Mouse (Mus musculus): ENCODE data around the gene Cyb5b.
A peak's percentile ranks its signal among the peaks of the same experiment; 100 is the strongest.
"Not testable (repeated sequence)": the region's sequence is repeated elsewhere in the genome, so short reads cannot be mapped to it uniquely, and the experiment has no call there.

Gene Cyb5b

DNA sequence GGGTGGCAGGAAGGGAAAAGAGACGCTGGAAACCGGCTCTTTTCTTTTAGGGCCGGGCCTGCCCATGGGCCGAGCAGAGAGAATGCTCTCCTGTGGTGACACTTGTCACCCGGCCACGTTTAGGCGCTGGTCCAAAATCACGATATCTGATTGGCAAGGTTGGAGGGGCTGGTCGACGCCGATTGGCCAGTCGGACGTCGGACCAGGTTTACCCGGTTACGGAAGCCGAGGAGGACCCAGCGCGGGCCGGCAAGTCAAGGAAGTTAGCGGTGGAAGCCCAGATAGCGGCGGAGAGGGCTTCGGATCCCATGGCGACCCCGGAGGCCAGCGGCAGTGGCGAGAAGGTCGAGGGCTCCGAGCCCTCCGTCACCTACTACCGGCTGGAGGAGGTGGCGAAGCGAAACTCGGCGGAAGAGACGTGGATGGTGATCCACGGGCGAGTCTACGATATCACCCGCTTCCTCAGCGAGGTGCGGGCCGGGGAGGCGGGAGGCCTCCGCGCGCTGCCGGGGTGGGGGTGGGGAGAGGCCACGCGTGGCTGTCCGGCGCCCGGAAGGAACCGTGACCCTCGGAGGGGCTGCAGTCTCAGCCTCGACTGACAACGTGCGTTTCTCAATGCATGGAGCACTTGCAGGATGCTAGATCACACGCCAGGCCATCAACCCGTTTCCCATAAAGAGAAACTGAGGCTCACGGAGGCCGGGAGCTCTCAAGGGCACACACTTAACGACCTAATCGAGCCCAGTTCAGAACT is at the start of gene Cyb5b:
Gene Cyb5b, plus strand, starts transcription at position 237 of the 754 bp plus-strand sequence.
- peak; percentile 94 to 97 for DNase-seq

DNA sequence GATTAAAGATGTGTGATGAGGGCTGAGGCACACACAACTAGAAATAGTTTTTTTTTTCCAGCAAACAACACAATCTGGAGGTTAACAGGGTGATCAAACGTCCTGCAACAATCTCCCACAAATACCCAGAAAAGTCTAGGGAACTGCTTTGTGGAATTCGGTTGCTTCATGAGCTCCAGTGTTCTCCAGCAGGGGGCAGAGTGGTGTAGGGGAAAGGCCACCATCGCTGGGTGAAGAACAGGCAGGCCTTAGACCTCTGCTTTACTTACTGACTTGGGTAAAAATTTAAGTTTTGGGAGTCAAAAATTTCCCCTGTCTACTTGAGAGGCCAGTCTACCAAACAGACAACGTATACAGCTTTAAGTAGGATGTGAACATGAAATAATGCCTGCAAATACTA is 45.9 kb upstream of the Cyb5b start:
- peak; percentile 89 to 90 for DNase-seq

DNA sequence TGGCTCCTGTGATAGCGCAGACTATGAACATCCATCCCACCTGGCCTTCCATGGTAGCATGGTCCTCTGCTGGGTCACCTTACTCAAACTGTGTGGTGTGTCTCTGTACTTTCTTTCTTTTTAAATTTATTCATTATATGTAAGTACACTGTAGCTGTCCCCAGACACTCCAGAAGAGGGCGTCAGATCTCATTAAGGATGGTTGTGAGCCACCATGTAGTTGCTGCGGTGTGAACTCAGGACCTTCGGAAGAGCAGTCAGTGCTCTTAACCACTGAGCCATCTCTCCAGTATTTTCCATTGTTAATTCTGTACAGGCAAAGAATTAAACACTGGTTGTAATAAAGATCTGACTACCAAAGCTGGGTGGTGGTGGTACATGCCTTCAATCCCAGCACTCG is 42.4 kb upstream of the Cyb5b start:
- DNase-seq, result not testable (repeated sequence)

DNA sequence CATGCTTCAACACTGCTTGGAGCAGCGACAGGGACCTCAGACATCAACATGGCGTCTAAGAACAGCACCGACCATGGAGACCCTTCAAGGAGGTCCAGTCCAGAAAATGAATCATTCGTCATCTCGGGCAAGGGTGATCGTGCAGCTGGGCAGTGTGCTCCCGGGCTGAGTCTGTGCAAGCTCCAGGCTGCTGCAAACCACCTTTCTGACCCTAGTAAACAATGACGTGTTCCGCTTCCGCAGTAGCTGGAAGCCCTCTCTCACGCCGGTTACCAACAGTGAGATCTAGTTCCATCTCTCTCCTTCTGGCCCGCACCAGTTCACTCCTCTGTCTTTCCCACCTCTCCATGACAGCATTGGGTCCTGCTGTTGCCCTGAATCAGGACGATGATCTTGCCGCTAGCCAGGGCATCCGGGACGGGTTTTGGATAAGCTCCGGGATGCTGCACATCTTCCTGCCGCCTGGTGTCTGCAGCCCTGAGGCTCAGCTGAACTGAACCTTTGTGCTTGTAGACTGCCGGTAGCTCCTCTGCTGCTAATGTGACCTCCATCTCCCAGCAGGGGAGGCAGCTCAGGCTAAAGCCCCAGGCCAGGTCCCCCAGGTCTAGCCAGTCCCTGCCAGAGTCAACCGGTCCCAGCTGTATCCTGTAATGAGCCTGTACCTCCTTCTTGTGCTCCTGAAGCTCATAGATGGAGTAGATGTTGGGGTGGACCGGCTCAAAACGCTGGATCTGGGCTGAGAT is 41.3 kb upstream of the Cyb5b start:
- peak in 1 of 2 experiments; percentile 11 for DNase-seq

DNA sequence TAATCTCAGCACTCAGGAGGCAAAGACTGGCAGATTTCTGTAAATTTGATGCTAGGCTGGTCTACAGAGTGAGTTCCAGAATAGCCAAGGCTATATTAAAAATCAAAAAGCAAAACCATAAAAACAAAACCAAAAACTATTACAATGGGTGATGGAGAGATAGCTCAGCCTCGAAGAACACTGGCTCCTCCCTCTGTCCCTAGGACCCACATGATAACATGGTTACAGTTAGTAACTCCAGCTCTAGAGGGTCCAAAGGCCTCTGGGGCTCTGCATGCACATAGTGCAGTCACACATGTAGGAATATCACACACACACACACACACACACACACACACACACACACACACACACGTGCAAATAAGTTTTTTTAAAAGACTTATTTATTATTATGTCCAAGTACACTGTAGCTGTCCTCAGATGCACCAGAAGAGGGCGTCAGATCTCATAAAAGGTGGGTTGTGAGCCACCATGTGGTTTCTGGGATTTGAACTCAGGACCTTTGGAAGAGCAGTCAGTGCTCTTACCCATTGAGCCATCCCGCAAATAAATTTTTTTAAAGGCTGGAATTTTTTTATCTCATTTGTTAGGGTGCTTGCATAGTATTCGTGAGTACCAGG is 40.5 kb upstream of the Cyb5b start:
- no peak for DNase-seq

DNA sequence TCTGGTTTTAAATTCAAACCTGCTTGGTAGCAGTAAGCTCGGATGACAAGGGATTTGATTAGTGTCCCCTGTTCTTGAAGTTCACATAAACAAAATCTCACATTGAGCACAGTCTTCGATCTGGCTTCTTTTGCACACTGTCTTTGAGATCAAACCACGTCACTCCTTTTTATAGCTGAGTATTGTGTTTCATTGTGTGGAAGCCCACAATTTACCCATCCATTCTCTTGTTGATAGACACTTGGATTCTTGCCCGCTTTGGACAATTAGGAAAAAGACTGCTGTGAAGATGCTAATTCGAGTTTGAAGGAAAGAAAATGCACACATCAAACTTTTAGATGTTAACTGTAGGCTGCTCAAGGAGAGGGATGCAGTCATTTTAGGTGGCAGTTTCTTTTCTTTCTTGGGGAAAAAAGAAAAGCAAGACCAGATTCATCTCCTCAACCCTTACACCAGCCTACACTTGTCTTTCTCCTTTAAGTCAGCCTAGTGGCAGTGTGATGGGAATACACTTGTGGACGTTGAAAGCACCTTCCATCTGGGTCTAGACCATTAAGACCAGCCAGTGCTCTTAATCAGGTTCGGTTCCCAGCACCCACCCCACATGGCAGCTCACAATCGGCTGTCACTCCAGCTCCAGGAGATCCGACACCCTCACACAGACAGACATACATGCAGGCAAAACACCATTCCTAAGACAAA is 39.7 kb upstream of the Cyb5b start:
- no peak for DNase-seq

DNA sequence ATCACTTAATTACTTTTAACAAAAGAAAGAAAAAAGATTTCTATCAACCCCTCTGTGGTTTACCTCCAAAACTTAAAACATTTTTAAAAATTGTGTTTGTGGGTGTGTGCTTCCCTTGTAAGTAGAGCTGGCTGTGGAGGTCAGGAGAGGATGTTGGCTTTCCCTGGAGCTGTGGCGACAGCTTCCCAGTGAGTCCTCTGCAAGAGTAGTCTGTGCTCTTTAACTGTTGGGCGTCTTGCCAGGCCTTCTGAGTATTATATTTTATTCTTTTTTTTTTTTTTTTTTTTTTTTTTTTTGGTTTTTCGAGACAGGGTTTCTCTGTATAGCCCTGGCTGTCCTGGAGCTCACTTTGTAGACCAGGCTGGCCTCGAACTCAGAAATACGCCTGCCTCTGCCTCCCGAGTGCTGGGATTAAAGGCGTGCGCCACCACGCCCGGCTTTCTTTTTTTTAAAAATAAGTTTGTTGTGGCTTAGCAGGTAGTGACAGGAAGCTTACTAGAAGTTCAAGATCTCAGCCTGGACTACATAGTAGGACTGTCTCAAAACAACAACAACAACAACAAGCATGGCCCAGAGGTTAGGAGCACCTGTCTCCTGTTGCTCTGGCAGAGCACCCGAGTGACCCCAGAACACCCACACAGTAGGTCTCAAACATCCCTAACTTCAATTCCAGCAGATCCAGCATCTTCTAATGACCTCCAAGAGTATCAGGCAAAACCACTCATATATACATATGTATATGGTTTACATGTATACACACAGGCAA is 38.9 kb upstream of the Cyb5b start:
- DNase-seq, result peak; percentile 54 to 65

DNA sequence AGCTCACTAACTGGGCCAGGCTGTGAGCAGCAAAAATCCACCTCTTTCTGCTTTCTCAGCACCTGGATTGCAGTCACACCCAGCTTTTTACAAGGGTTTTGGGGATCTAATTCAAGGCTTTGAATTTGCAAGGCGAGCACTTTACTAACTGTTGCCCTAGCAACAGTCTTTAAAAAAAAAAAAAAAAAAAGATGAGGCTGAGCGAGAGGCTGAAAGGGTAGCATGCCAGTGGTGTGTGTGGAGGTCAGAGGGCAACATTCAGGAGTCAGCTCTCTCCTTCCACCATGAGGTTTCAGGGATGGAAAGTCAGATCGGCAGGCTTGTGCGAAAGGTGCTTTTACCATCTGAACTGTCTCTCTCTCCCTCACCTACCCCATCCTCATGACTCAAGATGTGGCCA is 37.2 kb upstream of the Cyb5b start:
- no peak for DNase-seq

DNA sequence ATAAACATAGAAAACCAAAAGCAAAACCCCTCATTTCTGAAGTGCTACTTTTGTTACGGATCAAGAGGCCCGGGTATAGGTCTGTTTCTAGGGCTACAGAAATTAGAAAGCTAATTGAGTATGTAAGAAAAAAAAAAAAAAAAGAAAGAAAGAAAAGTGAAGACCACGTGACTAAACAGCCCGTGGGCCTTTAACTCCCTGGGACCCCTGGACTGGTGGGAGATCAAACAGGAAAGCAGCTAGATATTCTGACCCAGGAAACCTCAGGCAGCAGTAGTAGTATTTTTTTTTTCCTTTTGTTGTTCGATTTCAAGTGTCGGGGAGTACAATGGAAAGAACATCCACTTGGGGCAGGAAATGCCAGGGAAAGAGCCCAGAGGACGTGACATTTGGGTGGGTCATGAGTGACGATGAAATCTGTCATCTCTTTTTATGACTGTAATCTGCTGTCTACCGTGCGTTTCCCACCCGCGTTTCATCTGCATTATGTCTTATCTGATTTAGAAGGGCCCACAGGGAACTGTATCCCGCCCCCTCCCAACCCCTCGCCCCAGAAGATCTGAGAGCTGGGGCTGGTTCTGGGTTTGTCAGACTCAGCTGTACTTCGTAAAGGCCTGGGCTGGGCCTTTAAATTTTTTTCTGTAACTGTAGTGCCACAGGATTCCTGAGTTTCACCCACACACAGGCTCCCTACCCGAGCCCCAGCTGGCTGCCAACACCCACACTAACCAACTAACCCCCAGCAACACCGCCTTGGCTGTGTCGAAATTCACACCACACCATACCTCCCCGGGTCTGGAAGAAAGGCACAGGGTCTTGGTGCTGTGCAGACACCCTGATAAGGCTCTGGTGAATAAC is 36.1 kb upstream of the Cyb5b start:
- peak; percentile 31 to 54 for DNase-seq

DNA sequence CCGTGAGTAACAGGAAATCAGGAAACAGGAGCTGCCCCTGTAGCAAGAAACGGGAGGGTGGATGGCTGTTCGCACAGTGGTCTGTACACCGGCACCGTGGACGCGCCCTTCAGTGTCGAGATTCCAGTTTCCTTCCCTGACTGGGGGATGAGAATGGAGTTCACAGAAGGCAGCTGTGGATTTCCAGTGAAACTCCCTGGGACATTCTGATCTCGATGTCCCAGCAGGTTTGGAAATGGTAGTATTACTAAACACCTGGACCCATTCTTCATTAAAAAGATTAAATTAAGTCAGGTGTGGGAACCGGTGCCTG is 35.5 kb upstream of the Cyb5b start:
- DNase-seq, result peak; percentile 27 to 46

DNA sequence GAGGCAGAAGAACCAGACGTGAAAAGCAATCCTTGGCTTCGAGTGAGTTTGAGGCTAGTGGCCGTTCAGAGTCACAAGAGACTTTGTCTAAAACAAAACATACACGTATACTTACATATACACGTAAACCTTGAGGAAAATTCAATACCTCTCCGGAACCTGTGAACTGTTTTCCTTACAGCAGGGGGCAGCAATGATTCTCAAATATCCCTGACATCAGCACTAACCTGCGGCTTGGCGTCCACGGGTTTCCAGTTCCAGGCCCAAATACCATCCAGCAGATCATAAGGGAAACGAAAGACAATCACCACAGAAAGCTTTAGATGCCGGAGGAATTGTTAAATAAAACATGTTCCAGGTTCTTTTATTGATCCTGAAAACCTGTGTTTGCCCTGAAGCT is 34.4 kb upstream of the Cyb5b start:
- DNase-seq, result peak; percentile 84 to 90

DNA sequence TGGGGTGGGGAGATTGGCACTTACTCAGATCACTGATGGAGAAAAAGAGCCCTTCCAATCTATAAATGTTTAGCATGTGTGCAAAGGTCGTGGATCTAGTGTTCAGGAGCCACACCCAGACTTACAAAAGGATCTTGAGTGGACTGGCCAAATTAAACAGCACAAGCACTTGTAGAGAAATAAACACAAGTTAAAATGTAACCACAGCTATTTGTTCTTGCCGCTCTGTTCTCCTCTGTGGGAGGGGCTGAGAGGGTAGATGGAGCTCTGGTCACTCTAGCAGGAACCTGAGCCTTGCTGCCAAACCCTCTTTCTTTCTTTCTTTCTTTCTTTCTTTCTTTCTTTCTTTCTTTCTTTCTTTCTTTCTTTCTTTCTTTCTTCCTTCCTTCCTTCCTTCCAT is 33.4 kb upstream of the Cyb5b start:
- DNase-seq, result peak; percentile 19 to 55

DNA sequence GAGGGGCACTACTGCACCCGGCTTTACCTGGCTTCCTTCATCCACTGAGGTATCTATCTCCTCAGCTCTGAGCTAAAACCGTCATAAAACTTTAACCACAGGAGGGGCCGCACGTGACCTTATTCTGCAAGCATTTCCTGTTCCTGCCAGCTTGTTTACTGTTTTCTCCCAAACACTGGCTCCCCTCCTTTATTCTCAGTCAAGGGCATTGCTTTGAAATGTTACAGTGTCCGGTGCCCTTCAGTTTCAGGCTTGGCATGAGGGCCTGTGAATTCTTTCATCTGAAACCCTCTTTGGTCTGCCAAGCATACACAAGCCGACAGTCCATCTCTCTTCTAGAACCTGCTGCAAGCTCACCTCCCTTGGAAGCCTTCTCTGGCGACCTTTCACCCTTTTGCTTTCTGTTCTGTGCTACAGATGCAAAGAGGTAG is 31.6 kb upstream of the Cyb5b start:
- DNase-seq, result peak; percentile 41 to 64

DNA sequence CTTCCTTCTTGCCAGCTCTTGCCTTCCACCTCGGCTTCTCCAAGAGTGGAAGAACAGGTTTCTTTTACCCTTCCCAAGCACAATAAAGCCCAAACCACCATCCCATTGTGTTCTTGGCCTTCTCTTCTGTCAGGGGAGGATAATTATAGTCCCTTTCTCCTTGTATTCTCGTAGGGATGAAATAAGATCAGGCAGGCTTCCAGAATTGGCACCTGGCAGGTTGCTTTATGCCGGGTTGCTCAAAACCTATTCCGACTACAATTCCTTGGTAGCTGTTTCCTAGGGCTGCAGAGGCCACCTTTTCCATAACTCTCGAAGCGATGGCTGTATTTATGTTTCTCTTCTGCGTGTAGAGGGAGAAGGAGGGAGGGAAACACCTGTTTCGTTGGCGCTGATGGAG is 31.0 kb upstream of the Cyb5b start:
- DNase-seq, result no peak

DNA sequence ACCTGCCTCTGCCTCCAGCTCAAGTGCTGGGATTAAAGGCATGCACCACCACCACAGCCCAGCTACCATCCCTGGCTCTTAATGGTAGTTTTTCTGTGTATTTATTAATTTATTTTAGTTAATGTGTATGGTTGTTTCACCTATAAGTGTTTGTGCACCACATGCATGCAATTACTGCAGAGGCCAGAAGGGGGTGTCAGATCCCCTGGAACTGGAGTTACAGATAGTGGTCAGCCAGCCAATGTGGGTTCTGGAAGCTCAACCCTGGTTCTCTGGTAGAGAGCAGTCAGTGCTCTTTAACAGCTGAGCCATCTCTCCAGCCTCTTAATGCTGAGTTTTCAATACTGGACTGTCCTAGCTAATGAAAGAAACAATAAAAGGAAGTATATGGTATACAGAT is 29.6 kb upstream of the Cyb5b start:
- DNase-seq, result peak in 1 of 2 experiments; percentile 28

DNA sequence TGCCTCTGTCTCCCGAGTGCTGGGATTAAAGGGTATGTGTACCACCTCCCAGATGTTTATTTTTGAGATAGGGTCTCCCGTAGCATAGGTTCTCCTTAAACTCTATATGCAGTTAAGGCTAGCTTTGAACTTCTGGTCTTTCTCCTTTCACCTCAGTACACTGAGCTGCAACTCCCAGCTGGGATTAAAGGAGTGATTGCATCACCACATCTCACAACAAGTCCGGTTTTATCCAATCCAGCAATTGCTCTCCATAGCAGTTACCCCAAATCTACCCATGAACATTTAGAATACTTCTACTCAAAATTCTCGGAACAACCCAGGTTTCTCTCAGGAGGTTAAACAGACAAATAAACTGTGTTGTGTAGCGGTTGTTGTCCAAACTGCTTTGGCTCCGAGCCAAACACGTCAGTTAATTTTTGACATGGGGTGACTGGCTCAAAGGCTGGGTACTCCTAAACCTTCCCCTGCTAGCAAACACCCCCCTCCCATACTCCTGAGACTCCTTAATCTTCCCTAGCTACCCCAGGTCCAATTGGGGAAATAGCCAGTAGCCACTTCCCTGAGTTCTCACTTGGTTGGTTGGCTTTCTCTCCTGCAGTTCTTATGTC is 28.7 kb upstream of the Cyb5b start:
- DNase-seq, result peak; percentile 59 to 64

DNA sequence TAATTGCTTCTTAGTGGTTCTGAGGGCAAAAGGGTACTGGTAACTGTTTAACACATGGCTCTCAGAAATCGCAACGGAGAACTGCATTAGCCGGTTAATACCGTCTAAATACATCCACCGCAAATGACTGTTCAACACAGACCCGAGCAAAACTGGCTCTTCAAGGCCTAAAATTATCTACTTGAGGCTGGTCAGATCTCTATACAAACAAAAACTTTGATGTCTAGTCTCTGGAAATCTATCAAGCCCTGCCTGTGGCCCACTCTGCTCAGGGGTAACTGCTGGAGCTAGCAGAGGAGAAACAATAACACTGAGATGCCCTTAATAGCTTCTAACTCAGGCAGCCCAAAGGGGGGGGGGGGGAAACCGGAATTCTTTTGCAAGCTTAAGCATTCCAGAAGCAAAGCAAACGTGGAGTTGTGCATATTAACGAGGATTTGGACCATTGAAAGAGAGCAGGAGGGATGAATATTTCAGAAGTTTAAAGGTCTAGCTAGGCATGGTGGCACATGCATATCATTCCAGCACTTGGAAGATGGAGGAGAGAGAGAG is 27.3 kb upstream of the Cyb5b start:
- DNase-seq, result peak; percentile 41 to 63

DNA sequence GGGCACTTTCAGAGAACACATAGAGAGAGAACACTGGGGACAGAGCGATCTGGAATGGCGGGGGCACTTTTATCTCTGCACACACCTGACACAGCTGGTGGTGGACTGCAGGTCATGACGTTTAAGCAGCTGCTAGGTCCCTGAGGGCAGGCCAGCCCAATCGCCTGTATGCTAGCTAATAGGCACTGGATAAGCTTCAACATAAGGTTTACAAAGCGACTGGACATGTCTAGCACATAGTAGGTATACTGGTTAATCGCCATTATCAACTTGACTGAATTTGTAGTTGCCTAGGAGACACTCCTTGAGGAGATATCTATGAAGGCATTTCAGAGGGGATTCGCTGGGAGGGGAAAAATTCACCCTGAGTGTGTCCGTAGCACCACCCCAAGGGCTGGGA is 26.1 kb upstream of the Cyb5b start:
- no peak for DNase-seq

DNA sequence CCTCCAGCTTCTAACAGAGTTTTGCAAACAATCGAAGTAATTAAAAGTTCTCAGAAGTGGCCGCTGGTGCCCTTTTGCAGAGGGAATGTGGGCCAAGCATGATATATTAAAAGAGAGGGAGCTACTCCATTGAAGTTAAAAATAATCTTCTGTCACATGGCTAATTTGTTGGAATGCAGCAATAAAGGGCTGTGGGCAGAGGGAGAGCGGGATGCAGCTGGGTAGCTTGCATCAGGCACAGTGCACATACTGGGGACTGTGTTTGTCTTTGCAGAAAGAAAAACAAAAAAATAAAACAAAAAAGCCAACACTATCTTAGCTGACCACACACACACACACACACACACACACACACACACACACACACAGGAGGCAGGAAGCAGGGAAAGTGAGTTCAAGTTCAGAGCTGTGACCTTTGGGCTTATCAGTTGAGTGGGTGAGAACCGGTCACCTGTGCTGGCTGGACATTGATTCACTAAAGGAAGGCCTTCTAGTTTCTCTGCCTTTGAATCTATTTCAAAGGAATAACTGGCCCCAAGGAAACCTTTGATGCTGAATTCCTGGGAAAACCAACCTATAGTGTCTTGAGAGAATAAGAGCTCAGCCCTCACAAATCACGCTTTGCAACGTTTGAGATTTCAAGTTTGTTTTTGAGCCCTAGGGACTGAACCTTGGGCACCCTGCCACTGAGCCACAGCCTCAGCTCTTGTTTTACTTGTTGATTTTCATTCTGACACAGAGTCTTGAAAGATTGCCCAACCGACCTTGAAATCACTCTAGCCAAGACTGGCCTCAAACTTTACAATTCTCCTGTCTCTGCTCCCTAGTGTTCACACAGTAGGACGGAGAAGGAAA is 21.0 kb upstream of the Cyb5b start:
- peak; percentile 77 to 83 for DNase-seq

DNA sequence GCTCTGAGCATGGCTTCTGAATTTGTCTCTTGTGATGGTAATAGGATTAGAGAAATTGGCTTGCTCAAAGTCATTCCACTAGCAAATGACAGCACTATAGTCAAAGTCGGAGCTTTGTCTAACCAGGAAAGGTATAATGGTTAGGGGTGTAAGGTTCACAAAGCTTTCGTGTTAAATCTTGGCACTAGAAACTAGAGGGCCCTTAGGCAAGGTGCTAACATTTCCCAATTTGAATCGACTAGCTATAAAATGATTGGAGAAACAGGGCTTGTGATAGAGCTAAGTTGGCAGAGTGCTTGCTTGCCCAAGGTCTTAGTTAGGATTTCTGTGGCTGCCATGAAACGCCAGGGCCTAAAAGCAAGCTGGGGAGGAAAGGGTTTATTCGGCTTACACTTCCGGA is 20.4 kb upstream of the Cyb5b start:
- DNase-seq, result no peak
